Mouse (Mus musculus) embryonic facial prominence, embryonic 15.5 days (tissue): ENCODE results near the gene Brd4. TPM values are rescaled to one million over a fixed set of nuclear protein-coding genes. Genes with fewer than 3 reads are reported as not detected.

Experiments
- ATAC-seq: fragments of 200-750 bp; cut with Nextera tagmentation; 2 replicates; pipeline ENCODE4 v1.8.0; 2017; ENCODE audit warnings: low read depth, moderate TSS enrichment; ENCODE audit not compliant: insufficient number of reproducible peaks, low FRiP score, low TSS enrichment
- H3K27ac ChIP-seq: fragments of 300-500 bp; sonication (generic); replicated peaks from 2 replicates; pipeline ENCODE4 v1.5.1; 2015; ENCODE audit warnings: mild to moderate bottlenecking, inconsistent platforms
- H3K27me3 ChIP-seq: fragments of 300-500 bp; sonication (generic); 2 replicates; pipeline ENCODE4 v1.6.1; 2015; ENCODE audit warnings: inconsistent platforms
- H3K36me3 ChIP-seq: fragments of 300-500 bp; sonication (generic); 2 replicates; pipeline ENCODE4 v1.6.1; 2015; ENCODE audit warnings: mild to moderate bottlenecking, inconsistent platforms
- H3K4me1 ChIP-seq: fragments of 300-500 bp; sonication (generic); 2 replicates; pipeline ENCODE4 v1.6.1; 2015; ENCODE audit warnings: inconsistent platforms
- H3K4me2 ChIP-seq: fragments of 300-500 bp; sonication (generic); replicated peaks from 2 replicates; pipeline ENCODE4 v1.6.1; 2015; ENCODE audit warnings: mild to moderate bottlenecking, inconsistent platforms
- H3K4me3 ChIP-seq: fragments of 300-500 bp; sonication (generic); replicated peaks from 2 replicates; pipeline ENCODE4 v1.5.1; 2015; ENCODE audit warnings: mild to moderate bottlenecking, inconsistent platforms
- H3K9ac ChIP-seq: fragments of 300-500 bp; sonication (generic); 2 replicates; pipeline ENCODE4 v1.6.1; 2015; ENCODE audit warnings: inconsistent platforms
- H3K9me3 ChIP-seq: fragments of 300-500 bp; sonication (generic); replicated peaks from 2 replicates; pipeline ENCODE4 v1.6.1; 2016; ENCODE audit warnings: inconsistent platforms
- whole genome bisulfite sequencing: fragments of 180-500 bp; shearing (Covaris S2); methylation state at CpG from one replicate; pipeline ENCODE4 v1.1.7; 2015; 5-methylcytosine and 5-hydroxymethylcytosine counted together
- polyA plus RNA-seq: library from polyadenylated mRNA; unstranded; fragments of >200 nt; fragmentation: Nextera tagmentation; extraction: Ambion mirVana; gene quantifications from 2 replicates; pipeline ENCODE4 v1.2.1, GENCODE M21; 2015

Brd4 gene
- polyA plus RNA-seq, 1 experiment from 2014 or later, result 113 TPM

- H3K36me3 ChIP-seq, result no peaks in the 10 kb centered on the region
- H3K9ac ChIP-seq, result no peak overlapping the region
- 73% methylated on average over 1 of the region's 1 CpGs for WGBS
- no peak overlapping the region for H3K4me3 ChIP-seq
- no peaks in the 10 kb centered on the region for H3K27me3 ChIP-seq
- ATAC-seq, result no peak
- no peaks in the 10 kb centered on the region for H3K9me3 ChIP-seq
- H3K4me2 ChIP-seq, result no peak overlapping the region
- no peak overlapping the region for H3K27ac ChIP-seq
- peaks cover 12% of the 10 kb centered on the region for H3K4me1 ChIP-seq
These were observed 7.3 kb downstream of the Brd4 start for GRCm38 (mm10) chr17:32277201-32277600.

DNA sequence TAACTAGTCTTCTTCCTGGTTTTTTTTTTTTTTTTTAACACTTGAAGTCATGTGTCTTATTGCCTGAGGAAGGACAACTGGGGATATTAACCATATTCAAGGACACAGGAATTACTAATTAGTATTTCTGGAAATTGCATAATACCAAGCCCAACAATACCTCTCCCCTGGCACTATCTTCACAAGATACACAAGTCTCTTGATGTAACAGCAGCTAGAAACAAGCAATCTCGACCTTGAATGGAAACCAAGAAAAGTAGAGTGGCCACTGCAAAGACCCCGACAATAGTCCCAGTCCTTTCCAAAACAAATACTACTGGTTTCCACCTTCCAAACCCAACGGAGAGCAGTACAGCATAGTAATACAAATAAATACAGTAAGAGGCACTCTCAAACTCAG, 9.0 kb downstream of the Brd4 start:
- no peaks in the 10 kb centered on the region for H3K4me1 ChIP-seq
- H3K27me3 ChIP-seq, result no peaks in the 10 kb centered on the region
- no peaks in the 10 kb centered on the region for H3K9me3 ChIP-seq
- no peak overlapping the region for H3K4me3 ChIP-seq
- no peak overlapping the region for H3K27ac ChIP-seq
- no peak overlapping the region for H3K9ac ChIP-seq
- H3K36me3 ChIP-seq, result no peaks in the 10 kb centered on the region
- no peak overlapping the region for H3K4me2 ChIP-seq
- WGBS, result 87% methylated on average over 3 of the region's 3 CpGs
- ATAC-seq, result no peak

- ATAC-seq, result no peak
- Histone ChIP-seq H3K9ac (no peak overlapping the region), H3K9me3 (no peaks in the 10 kb centered on the region), H3K4me3 (no peak overlapping the region), H3K4me2 (no peak overlapping the region), H3K27me3 (no peaks in the 10 kb centered on the region), H3K4me1 (no peaks in the 10 kb centered on the region; the same call in 1 of the 2 replicates), H3K36me3 (no peaks in the 10 kb centered on the region), H3K27ac (no peak overlapping the region)
- 93% methylated on average over 7 of the region's 7 CpGs for WGBS
These were observed 15.4 kb downstream of the Brd4 start for GRCm38 (mm10) chr17:32269151-32269550.

- no peak for ATAC-seq
- H3K36me3 ChIP-seq, result no peaks in the 10 kb centered on the region
- no peak overlapping the region for H3K4me3 ChIP-seq
- H3K27ac ChIP-seq, result no peak overlapping the region
- no peaks in the 10 kb centered on the region for H3K27me3 ChIP-seq
- WGBS, result 81% methylated on average over 3 of the region's 3 CpGs
- H3K9me3 ChIP-seq, result no peaks in the 10 kb centered on the region
- H3K9ac ChIP-seq, result no peak overlapping the region
- no peaks in the 10 kb centered on the region; the same call in 1 of the 2 replicates for H3K4me1 ChIP-seq
- H3K4me2 ChIP-seq, result no peak overlapping the region
These were observed 16.0 kb downstream of the Brd4 start for GRCm38 (mm10) chr17:32268540-32268960.

DNA sequence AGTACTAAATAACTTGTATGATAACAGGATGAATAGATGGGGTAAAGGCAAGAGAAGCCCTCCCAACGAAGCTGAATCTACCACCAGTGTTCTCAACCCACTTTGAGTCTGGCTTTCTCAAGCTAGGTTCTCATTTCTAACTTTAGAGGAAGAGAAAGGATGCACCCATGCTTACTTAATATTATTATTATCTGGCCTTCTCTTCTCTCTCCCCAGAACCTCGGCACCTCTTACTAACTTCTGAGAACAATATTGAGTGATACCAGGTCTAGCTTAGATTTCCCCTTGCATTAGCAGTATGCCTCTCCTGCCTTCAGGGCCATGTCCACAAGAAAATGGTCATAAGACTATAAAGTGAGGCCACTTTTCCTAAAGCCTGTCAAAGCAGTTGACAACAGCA, 16.4 kb downstream of the Brd4 start:
- no peak overlapping the region for H3K4me3 ChIP-seq
- no peaks in the 10 kb centered on the region for H3K27me3 ChIP-seq
- H3K9me3 ChIP-seq, result no peaks in the 10 kb centered on the region
- H3K36me3 ChIP-seq, result no peaks in the 10 kb centered on the region
- peaks cover under 1% of the 10 kb centered on the region; the same call in 1 of the 2 replicates for H3K4me1 ChIP-seq
- no peak overlapping the region for H3K9ac ChIP-seq
- WGBS, result 78% methylated on average over 2 of the region's 2 CpGs
- H3K27ac ChIP-seq, result no peak overlapping the region
- H3K4me2 ChIP-seq, result no peak overlapping the region
- ATAC-seq, result no peak

GRCm38 (mm10) chr17:32267617-32268016, 16.9 kb downstream of the Brd4 start:
- WGBS, result 88% methylated on average over 1 of the region's 1 CpGs
- no peaks in the 10 kb centered on the region for H3K27me3 ChIP-seq

DNA sequence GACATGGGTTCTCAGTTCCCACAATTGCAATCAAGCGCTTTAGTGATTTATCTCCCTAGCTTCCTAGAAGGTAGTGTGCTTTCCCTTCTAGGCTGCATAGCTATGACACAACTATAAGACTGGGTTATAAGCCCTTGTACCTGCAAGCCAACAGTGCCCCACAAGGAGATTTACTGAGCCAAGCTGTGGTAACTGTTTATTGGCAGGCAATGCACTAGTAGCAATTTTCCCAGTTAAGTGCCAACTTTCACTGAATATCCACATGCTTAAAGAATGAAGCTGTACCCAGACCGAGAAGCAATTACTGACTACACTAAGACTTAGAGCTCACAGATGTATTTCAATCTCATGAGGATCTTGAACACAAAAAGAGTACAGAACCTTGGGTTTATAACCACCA, 20.9 kb downstream of the Brd4 start:
- Histone ChIP-seq H3K27ac (no peak overlapping the region), H3K36me3 (no peaks in the 10 kb centered on the region), H3K27me3 (no peaks in the 10 kb centered on the region), H3K9me3 (no peaks in the 10 kb centered on the region), H3K4me1 (peaks cover 6% of the 10 kb centered on the region; the same call in 1 of the 2 replicates), H3K4me3 (no peak overlapping the region), H3K9ac (no peak overlapping the region), H3K4me2 (no peak overlapping the region)
- 71% methylated on average over 2 of the region's 2 CpGs for WGBS
- ATAC-seq, result no peak

More at GRCm38 (mm10) chr17:32267617-32268016, 16.9 kb downstream of the Brd4 start:
- Histone ChIP-seq H3K27ac (no peak overlapping the region), H3K9me3 (no peaks in the 10 kb centered on the region), H3K4me2 (no peak overlapping the region), H3K4me1 (peaks cover 5% of the 10 kb centered on the region; the same call in 1 of the 2 replicates), H3K36me3 (no peaks in the 10 kb centered on the region), H3K4me3 (no peak overlapping the region), H3K9ac (no peak overlapping the region)
- ATAC-seq, result no peak

GRCm38 (mm10) chr17:32262831-32263559, 21.5 kb downstream of the Brd4 start:
- Histone ChIP-seq H3K27me3 (no peaks in the 10 kb centered on the region), H3K4me2 (no peak overlapping the region), H3K27ac (no peak overlapping the region), H3K4me1 (peaks cover 11% of the 10 kb centered on the region), H3K9me3 (no peaks in the 10 kb centered on the region), H3K4me3 (no peak overlapping the region), H3K9ac (no peak overlapping the region), H3K36me3 (no peaks in the 10 kb centered on the region)
- ATAC-seq, result no peak
- 92% methylated on average over 8 of the region's 8 CpGs for WGBS

GRCm38 (mm10) chr17:32258869-32259268, 25.7 kb downstream of the Brd4 start:
- 91% methylated on average over 2 of the region's 2 CpGs for WGBS
- peaks cover 13% of the 10 kb centered on the region for H3K4me1 ChIP-seq
- no peaks in the 10 kb centered on the region for H3K9me3 ChIP-seq
- no peak overlapping the region for H3K4me3 ChIP-seq
- no peak overlapping the region for H3K4me2 ChIP-seq
- H3K9ac ChIP-seq, result no peak overlapping the region
- no peaks in the 10 kb centered on the region for H3K27me3 ChIP-seq
- H3K27ac ChIP-seq, result no peak overlapping the region
- H3K36me3 ChIP-seq, result no peaks in the 10 kb centered on the region
- no peak for ATAC-seq

DNA sequence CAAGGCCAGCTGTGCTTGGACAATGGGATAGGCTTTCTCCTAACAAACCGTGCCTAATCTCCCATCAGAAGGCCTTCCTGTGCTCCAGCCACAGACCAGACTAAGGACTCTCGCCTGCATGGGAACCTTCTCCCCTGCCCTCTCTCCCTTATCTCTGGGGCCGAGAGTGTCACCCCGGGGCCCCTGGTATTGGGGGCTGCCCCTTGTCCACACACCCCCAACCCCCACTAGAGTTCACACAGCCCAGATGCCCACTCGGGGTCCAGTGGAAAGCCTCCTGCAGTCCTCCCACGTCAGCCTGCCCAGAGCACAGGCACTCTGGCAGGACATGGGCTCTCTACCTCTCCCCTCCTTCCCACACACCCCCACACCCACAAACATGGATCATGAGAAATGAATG, 26.6 kb downstream of the Brd4 start:
- no peak for ATAC-seq
- no peak overlapping the region for H3K4me3 ChIP-seq

DNA sequence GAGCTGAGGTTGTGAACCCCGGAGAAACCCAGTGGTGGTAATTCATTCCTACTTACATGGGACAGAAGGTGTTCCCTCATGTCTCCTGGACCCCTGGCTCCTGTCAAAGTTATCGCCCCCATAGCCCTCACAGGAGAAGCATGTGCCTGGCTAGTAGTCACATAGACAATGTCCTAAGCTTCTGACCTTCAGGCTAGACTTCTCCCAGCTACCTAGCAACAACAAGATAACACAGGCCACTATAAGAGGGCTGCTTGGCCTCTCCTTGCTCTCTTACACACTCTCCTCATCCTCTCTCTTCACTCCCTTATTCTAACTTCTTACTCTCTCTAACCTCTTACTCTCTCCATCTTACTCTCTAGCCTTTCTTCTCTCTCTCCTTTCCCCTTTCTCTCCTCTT, 27.1 kb downstream of the Brd4 start:
- H3K36me3 ChIP-seq, result 0 out of 2 replicates have a peak, but pooled peaks cover 3% of the 10 kb centered on the region
- H3K27ac ChIP-seq, result no peak overlapping the region
- ATAC-seq, result no peak
- no peak overlapping the region for H3K9ac ChIP-seq
- WGBS, result 87% methylated on average over 2 of the region's 2 CpGs
- H3K27me3 ChIP-seq, result no peaks in the 10 kb centered on the region
- H3K4me1 ChIP-seq, result peaks cover 8% of the 10 kb centered on the region; the same call in 1 of the 2 replicates
- no peaks in the 10 kb centered on the region for H3K9me3 ChIP-seq
- H3K4me2 ChIP-seq, result no peak overlapping the region
- no peak overlapping the region for H3K4me3 ChIP-seq

More for the DNA sequence above, 26.6 kb downstream of the Brd4 start:
- Histone ChIP-seq H3K9me3 (no peaks in the 10 kb centered on the region), H3K9ac (no peak overlapping the region), H3K4me2 (no peak overlapping the region), H3K27ac (no peak overlapping the region), H3K4me1 (peaks cover 12% of the 10 kb centered on the region; the same call in 1 of the 2 replicates), H3K36me3 (0 out of 2 replicates have a peak, but pooled peaks cover 1% of the 10 kb centered on the region), H3K27me3 (no peaks in the 10 kb centered on the region)
- 41% methylated on average over 6 of the region's 6 CpGs for WGBS

GRCm38 (mm10) chr17:32256896-32257295, 27.6 kb downstream of the Brd4 start:
- no peaks in the 10 kb centered on the region for H3K9me3 ChIP-seq
- no peak overlapping the region for H3K4me2 ChIP-seq
- 66% methylated on average over 2 of the region's 2 CpGs for WGBS
- ATAC-seq, result no peak
- no peak overlapping the region for H3K9ac ChIP-seq
- no peaks in the 10 kb centered on the region for H3K27me3 ChIP-seq
- peaks cover 8% of the 10 kb centered on the region; the same call in 1 of the 2 replicates for H3K4me1 ChIP-seq
- H3K27ac ChIP-seq, result no peak overlapping the region
- no peak overlapping the region for H3K4me3 ChIP-seq
- H3K36me3 ChIP-seq, result 0 out of 2 replicates have a peak, but pooled peaks cover 3% of the 10 kb centered on the region
